ENCODE assay signal across 22 mouse cellular contexts in the genomic region with DNA sequence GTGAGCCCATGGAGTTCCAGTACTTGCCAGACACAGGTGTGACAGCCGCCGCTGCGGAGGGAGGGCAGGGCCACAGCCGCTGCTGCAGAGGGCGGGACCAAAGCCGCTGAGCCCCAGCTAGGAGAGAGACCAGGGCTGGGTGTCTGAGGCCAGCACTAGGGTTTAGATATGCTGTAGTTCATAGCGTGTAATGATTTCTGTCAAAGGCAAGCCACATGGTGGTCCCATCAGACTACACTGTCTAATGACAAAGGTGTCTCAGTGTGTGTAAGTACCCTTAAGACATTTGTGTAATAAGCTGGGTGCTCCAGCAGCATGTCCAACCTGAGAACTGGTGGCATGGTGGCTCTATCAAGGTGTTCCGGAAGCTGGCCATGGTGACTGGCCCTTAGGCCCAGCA.
"Had no signal": no experiment of that assay in that cellular context is flagged by ENCODE, and none has a peak within 500 bp of the region (broad histone marks: within the 10 kb centered on the region; RNA-seq: fewer than 3 reads in every experiment).

No protein-coding gene starts in this region.

- H3K27me3 ChIP-seq: heart, embryonic 12.5 days; hindbrain, embryonic 13.5 days; hindbrain, embryonic 15.5 days; kidney, embryonic 15.5 days; limb, embryonic 12.5 days had no signal

- H3K27ac ChIP-seq: gastrocnemius, adult 2 months; heart, adult 2 months; hindbrain, embryonic 13.5 days; hindbrain, embryonic 15.5 days; hindbrain, postnatal 0 days; kidney, embryonic 15.5 days; kidney, postnatal 0 days; limb, embryonic 10.5 days; limb, embryonic 12.5 days; liver, embryonic 14.5 days had no signal

- DNase-seq: gastrocnemius, adult 2 months; gastrocnemius, postnatal 14 days; gastrocnemius, postnatal 36 days; heart, adult 2 months; heart, postnatal 10 days; kidney, adult 11 months; kidney, adult 2 months; kidney, adult 9 months; kidney, postnatal 14 days; kidney, postnatal 36 days; layer of hippocampus, adult 9-11 months; layer of hippocampus, postnatal 36 days had no signal

- H3K9ac ChIP-seq: hindbrain, embryonic 13.5 days; hindbrain, embryonic 15.5 days; kidney, embryonic 15.5 days; limb, embryonic 12.5 days; liver, embryonic 14.5 days had no signal

- H3K9me3 ChIP-seq: heart, embryonic 12.5 days; hindbrain, embryonic 13.5 days; hindbrain, embryonic 15.5 days; kidney, embryonic 15.5 days; limb, embryonic 10.5 days; limb, embryonic 12.5 days had no signal

- H3K4me2 ChIP-seq: hindbrain, embryonic 13.5 days; hindbrain, embryonic 15.5 days; kidney, embryonic 15.5 days; limb, embryonic 12.5 days had no signal

- H3K4me3 ChIP-seq: gastrocnemius, adult 2 months; heart, adult 2 months; heart, embryonic 12.5 days; hindbrain, embryonic 13.5 days; hindbrain, embryonic 15.5 days; kidney, embryonic 15.5 days; limb, embryonic 10.5 days; limb, embryonic 12.5 days had no signal

- ATAC-seq: hindbrain, postnatal 0 days; intestine, embryonic 16.5 days had no signal
